Mouse (Mus musculus) G1E (cell line): ENCODE measurements around the gene Pof1b. TPM values are rescaled to one million over a fixed set of nuclear protein-coding genes. Genes with fewer than 3 reads are reported as not detected.

Source experiments
- ATAC-seq: 2 replicates; pipeline ENCODE4 v1.8.0; 2016; ENCODE audit warnings: mild to moderate bottlenecking; ENCODE audit not compliant: insufficient number of reproducible peaks, poor library complexity, low FRiP score, severe bottlenecking; ENCODE audit errors: extremely low read depth
- DNase-seq: peaks from one replicate; pipeline ENCODE4 v3.0.0; 2012; ENCODE audit warnings: low spot score
- H3K27me3 ChIP-seq: 2 replicates; pipeline ENCODE4 v1.6.1; 2012; ENCODE audit warnings: mild to moderate bottlenecking, low read length, inconsistent platforms; ENCODE audit not compliant: insufficient read depth
- H3K36me3 ChIP-seq: replicated peaks from 2 replicates; pipeline ENCODE3; 2012; ENCODE audit warnings: mild to moderate bottlenecking, inconsistent platforms
- H3K4me1 ChIP-seq: 2 replicates; pipeline ENCODE4 v1.6.1; 2012; ENCODE audit warnings: low read depth, low read length, inconsistent platforms, mixed read lengths; ENCODE audit not compliant: insufficient read depth
- H3K4me3 ChIP-seq: 2 replicates; pipeline ENCODE4 v1.5.1; 2012; ENCODE audit warnings: low read depth, mild to moderate bottlenecking, inconsistent platforms, low read length, moderate library complexity, mixed read lengths
- H3K9me3 ChIP-seq: replicated peaks from 2 replicates; pipeline ENCODE4 v1.6.1; 2012; ENCODE audit warnings: inconsistent platforms
- CTCF ChIP-seq: IDR thresholded peaks from 2 replicates; pipeline ENCODE4 v1.5.1; 2012; ENCODE audit warnings: low read depth, low read length, inconsistent platforms, mixed read lengths
- GATA1 ChIP-seq: IDR thresholded peaks from 2 replicates; pipeline ENCODE4 v1.6.1; 2012; ENCODE audit warnings: borderline replicate concordance, low read length, inconsistent platforms, mixed read lengths
- GATA2 ChIP-seq: IDR thresholded peaks from 2 replicates; pipeline ENCODE4 v1.6.1; 2012; ENCODE audit warnings: low read depth, low read length, inconsistent platforms, borderline replicate concordance
- POLR2AphosphoS5 ChIP-seq: IDR thresholded peaks from 2 replicates; pipeline ENCODE4 v1.6.1; 2012; ENCODE audit warnings: low read depth, low read length, inconsistent platforms; ENCODE audit not compliant: insufficient replicate concordance
- TAL1 ChIP-seq: conservative IDR thresholded peaks from 2 replicates; pipeline ENCODE4 v1.6.1; 2012; ENCODE audit warnings: low read depth, low read length, inconsistent platforms, mixed read lengths
- polyA plus RNA-seq: library from polyadenylated mRNA; stranded (reverse); fragments of >175 nt; gene quantifications from 2 replicates; pipeline ENCODE4 v1.2.3, GENCODE M21; 2012
- total RNA-seq, 2 experiments: library from RNA; stranded (forward) in 1 of 2; stranded (reverse) in 1 of 2; fragments of 200-1000 nt in 1 of 2; fragments of >200 nt in 1 of 2; fragmentation: Nextera tagmentation in 1 of 2; gene quantifications; 2 replicates each; pipeline ENCODE4 v1.2.3; 2014 to 2017

Gene Pof1b
- total and polyA plus RNA-seq, 3 experiments = 0.05 TPM; not detected in 2

GRCm38 (mm10) chrX:112600511-112601305, 97.7 kb downstream of the Pof1b start, which contains the start of gene Zfp711:
Gene Zfp711, plus strand, starts transcription at chrX:112600526.
- no peak within 1 kb of the TSS for H3K4me3 ChIP-seq
- TF ChIP-seq GATA1 (no peak), TAL1 (no peak), POLR2AphosphoS5 (no peak), CTCF (no peak), GATA2 (no peak)
- H3K4me1 ChIP-seq = no peaks in the 10 kb centered on the region
- H3K9me3 ChIP-seq = peaks cover 9% of the 10 kb centered on the region
- H3K36me3 ChIP-seq = no peaks in the 10 kb centered on the region
- ATAC-seq (no peak), DNase-seq (no peak)
- no peaks in the 10 kb centered on the region for H3K27me3 ChIP-seq

Other genes with a start within 250 kb of the Pof1b start
- not detected in 2 replicates for gene 2010106E10Rik, start 203.4 kb downstream of the Pof1b start, total RNA-seq (2014; fragmentation: Nextera tagmentation)
- gene 2010106E10Rik, start 203.4 kb downstream of the Pof1b start, total RNA-seq (2017) = not detected in 2 replicates
- not detected in 2 replicates for gene 2010106E10Rik, start 203.4 kb downstream of the Pof1b start, polyA plus RNA-seq
- not detected in 2 replicates for gene Zfp711, start 98.1 kb downstream of the Pof1b start, total RNA-seq (2014; fragmentation: Nextera tagmentation)
- 0.05 TPM in 1 of 2 replicates, not detected in the other for gene Zfp711, start 98.1 kb downstream of the Pof1b start, total RNA-seq (2017)
- gene Zfp711, start 98.1 kb downstream of the Pof1b start, polyA plus RNA-seq = not detected in 2 replicates